Mouse (Mus musculus) monocyte, adult 5-6 weeks (primary cell): ENCODE measurements at regions not wholly inside any gene's neighbourhood (a gene's known extent, or its start where the extent isn't known, plus 50 kb on each side); places are given as distances from the start of the nearest gene placed in this dataset.

Source experiments
- ATAC-seq: fragments of 153-309, 156-312 bp; replicated peaks from 2 replicates; pipeline ENCODE4 v1.8.0; 2017; ENCODE audit warnings: mild to moderate bottlenecking; ENCODE audit not compliant: low TSS enrichment, insufficient number of reproducible peaks, severe bottlenecking, poor library complexity, low FRiP score

GRCm38 (mm10) chr6:141190383-141190782 is 58.7 kb upstream of the Pde3a start:
- ATAC-seq, result no peak

- ATAC-seq, result no peak
Observed at GRCm38 (mm10) chr6:141197501-141197900, 51.6 kb upstream of the Pde3a start.
